Mouse (Mus musculus) intestine, embryonic 14.5 days (tissue): ENCODE results near the gene Timm23. TPM values are rescaled to one million over a fixed set of nuclear protein-coding genes. Genes with fewer than 3 reads are reported as not detected.
"Not testable (repeated sequence)": the region's sequence is repeated elsewhere in the genome, so short reads cannot be mapped to it uniquely, and the experiment has no call there.

Source experiments
- ATAC-seq: fragments of 200-750 bp; cut with Nextera tagmentation; replicated peaks from 2 replicates; pipeline ENCODE4 v1.8.0; 2017; ENCODE audit warnings: low read depth, moderate number of reproducible peaks, moderate TSS enrichment, moderate library complexity; ENCODE audit not compliant: low FRiP score, low TSS enrichment
- DNase-seq: peaks from one replicate; pipeline ENCODE4 v3.0.0-alpha.2; 2018; ENCODE audit warnings: low spot score
- H3K27ac ChIP-seq: fragments of 300-500 bp; sonication (generic); 2 replicates; pipeline ENCODE4 v1.5.1; 2014; ENCODE audit warnings: low read depth, mild to moderate bottlenecking, control low read depth
- H3K27me3 ChIP-seq: fragments of 300-500 bp; sonication (generic); replicated peaks from 2 replicates; pipeline ENCODE4 v1.6.1; 2014; ENCODE audit warnings: low read length, control low read depth; ENCODE audit not compliant: control insufficient read depth, insufficient read depth
- H3K36me3 ChIP-seq: fragments of 300-500 bp; sonication (generic); 2 replicates; pipeline ENCODE4 v1.6.1; 2014; ENCODE audit warnings: low read length, control low read depth; ENCODE audit not compliant: control insufficient read depth, insufficient read depth
- H3K4me1 ChIP-seq: fragments of 300-500 bp; sonication (generic); replicated peaks from 2 replicates; pipeline ENCODE4 v1.6.1; 2014; ENCODE audit warnings: low read length, control low read depth, mixed read lengths; ENCODE audit not compliant: control insufficient read depth, insufficient read depth
- H3K4me2 ChIP-seq: fragments of 300-500 bp; sonication (generic); 2 replicates; pipeline ENCODE4 v1.6.1; 2014; ENCODE audit warnings: low read length
- H3K4me3 ChIP-seq: fragments of 300-500 bp; sonication (generic); 2 replicates; pipeline ENCODE4 v1.5.1; 2014; ENCODE audit warnings: low read depth, low read length, control low read depth, mixed read lengths
- H3K9ac ChIP-seq: fragments of 300-500 bp; sonication (generic); 2 replicates; pipeline ENCODE4 v1.6.1; 2014; ENCODE audit warnings: mild to moderate bottlenecking, low read length
- H3K9me3 ChIP-seq: fragments of 300-500 bp; sonication (generic); 2 replicates; pipeline ENCODE4 v1.6.1; 2016; ENCODE audit warnings: low read length, control low read depth; ENCODE audit not compliant: control insufficient read depth
- WGBS: fragments of 180-500 bp; shearing (Covaris S2); extraction: QIAGEN DNeasy Blood & Tissue Kit; methylation state at CpG from one replicate; pipeline ENCODE4 v1.1.7; 2014; 5-methylcytosine and 5-hydroxymethylcytosine counted together
- polyA plus RNA-seq: library from polyadenylated mRNA; unstranded; fragments of >200 nt; fragmentation: Nextera tagmentation; extraction: Ambion mirVana; gene quantifications from 2 replicates; pipeline ENCODE4 v1.2.1, GENCODE M21; 2014

The Timm23 gene
- polyA plus RNA-seq, 1 experiment from 2014 or later, result 354 TPM

DNA sequence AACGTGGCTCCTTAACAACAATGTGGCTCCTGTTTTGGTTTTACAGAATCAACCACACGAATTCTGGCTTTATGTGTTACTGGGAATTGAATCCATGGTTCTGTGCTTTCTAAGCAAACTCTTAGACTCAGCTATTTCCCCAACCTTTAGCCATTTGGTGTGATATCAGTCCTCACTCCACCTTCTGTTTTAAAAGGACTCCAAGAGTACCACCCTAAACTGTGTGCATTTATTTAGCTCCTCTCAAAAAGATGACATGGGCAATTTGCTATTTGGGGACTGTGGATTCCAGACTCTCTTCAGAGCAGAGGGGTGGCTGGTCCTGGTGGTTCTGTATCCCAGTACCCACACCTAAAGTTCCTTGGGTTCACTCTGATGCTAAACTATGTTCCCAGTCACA lies 55.1 kb downstream of the Timm23 start:
- Histone ChIP-seq H3K9ac (no peak overlapping the region), H3K4me3 (no peak overlapping the region), H3K9me3 (peaks cover 3% of the 10 kb centered on the region; the same call in 1 of the 2 replicates), H3K4me1 (no peaks in the 10 kb centered on the region), H3K4me2 (no peak overlapping the region), H3K27ac (no peak overlapping the region), H3K27me3 (no peaks in the 10 kb centered on the region), H3K36me3 (no peaks in the 10 kb centered on the region)
- WGBS, result 69% methylated on average over 2 of the region's 2 CpGs
- ATAC-seq (no peak), DNase-seq (no peak)

DNA sequence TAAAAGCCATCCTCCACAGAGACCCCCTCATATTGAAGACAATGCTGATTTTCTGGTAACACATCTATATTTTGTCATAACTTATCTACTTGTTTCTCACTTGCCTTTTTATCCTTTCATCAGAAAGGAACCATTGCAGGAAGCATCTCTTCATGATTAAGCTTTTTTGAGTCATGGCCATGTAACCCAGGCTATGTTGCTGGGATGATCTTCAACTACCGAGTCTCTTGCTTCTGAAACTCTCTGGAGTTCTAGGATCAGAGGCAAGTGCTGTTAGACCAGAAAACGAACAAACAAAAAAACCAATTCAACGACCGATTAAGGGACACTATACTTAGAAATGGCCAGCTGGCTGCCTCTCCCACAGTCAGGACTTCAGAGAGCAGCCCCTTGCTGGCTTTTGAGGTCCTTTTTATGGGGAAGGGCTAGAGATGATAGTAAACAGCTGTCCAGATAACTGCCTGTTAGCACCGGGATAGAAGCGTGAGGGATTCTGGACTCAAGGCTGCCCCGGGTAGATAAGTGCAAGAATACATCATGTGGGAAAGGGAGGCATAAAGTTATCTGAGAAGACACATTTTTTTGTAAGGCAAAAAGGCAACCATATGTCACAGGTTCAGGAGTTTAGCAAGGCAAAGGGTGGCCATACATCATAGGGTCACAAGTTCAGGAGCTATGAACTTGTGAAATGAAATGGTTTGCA lies 55.7 kb downstream of the Timm23 start:
- no peaks in the 10 kb centered on the region for H3K27me3 ChIP-seq
- no peaks in the 10 kb centered on the region for H3K36me3 ChIP-seq
- H3K9me3 ChIP-seq, result peaks cover 3% of the 10 kb centered on the region; the same call in 1 of the 2 replicates
- DNase-seq, result no peak
- 63% methylated on average over 7 of the region's 7 CpGs for WGBS
- no peak overlapping the region for H3K4me3 ChIP-seq
- H3K27ac ChIP-seq, result no peak overlapping the region
- no peak overlapping the region for H3K9ac ChIP-seq
- no peaks in the 10 kb centered on the region for H3K4me1 ChIP-seq
- H3K4me2 ChIP-seq, result no peak overlapping the region
- no peak for ATAC-seq

DNA sequence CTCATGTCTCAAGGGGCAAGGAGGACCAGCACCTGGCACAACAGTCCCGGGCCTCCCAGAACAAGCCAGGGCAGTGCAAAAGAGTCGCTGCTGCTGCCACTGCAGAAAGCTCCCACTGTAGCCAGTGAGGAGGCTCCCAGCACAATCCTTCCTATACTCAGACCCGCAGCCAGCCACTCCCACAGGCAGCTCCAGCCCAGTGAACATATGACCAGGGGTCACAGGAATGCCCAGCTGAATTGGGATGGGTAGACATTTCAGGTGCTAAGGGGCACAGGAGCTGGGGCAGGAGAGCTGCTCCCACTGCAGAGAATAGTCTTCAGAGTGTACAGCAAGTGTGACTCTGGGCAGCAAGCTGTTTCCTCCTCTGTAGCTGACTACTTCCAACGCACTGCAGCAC lies 56.3 kb downstream of the Timm23 start:
- no peak overlapping the region for H3K4me3 ChIP-seq
- H3K9ac ChIP-seq, result no peak overlapping the region
- DNase-seq, result no peak
- WGBS, result 61% methylated on average over 4 of the region's 4 CpGs
- H3K4me2 ChIP-seq, result no peak overlapping the region
- H3K9me3 ChIP-seq, result peaks cover 3% of the 10 kb centered on the region; the same call in 1 of the 2 replicates
- H3K27me3 ChIP-seq, result no peaks in the 10 kb centered on the region
- ATAC-seq, result no peak
- H3K27ac ChIP-seq, result no peak overlapping the region
- no peaks in the 10 kb centered on the region for H3K4me1 ChIP-seq
- no peaks in the 10 kb centered on the region for H3K36me3 ChIP-seq

DNA sequence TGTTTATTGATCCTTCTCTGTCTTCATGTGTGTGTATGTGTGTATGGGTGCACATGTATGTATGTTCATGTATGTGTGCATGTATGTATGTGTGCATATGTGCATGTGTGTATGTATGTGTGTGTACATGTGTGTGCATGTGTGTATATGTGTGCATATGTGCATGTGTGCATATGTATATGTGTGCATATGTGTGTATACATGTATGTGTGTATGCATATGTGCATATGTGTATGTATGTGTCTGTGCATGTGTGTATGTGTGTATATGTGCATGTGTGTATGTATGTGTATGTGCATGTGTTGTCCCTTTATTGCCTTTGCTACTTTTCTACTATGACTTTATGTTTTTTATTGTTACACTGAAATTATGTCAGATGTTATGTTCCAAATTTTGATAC lies 57.0 kb downstream of the Timm23 start:
- Histone ChIP-seq H3K36me3 (no peaks in the 10 kb centered on the region), H3K4me2 (no peak overlapping the region), H3K4me3 (no peak overlapping the region), H3K27ac (no peak overlapping the region), H3K27me3 (no peaks in the 10 kb centered on the region), H3K9me3 (peaks cover 3% of the 10 kb centered on the region; the same call in 1 of the 2 replicates), H3K9ac (no peak overlapping the region), H3K4me1 (no peaks in the 10 kb centered on the region)
- DNase-seq, result no peak
- ATAC-seq, result no peak

- H3K27me3 ChIP-seq, result no peaks in the 10 kb centered on the region
- H3K36me3 ChIP-seq, result no peaks in the 10 kb centered on the region
- no peaks in the 10 kb centered on the region for H3K9me3 ChIP-seq
- H3K4me3 ChIP-seq, result no peak within 1 kb of the TSS
- no peak within 1 kb of the TSS for H3K27ac ChIP-seq
- WGBS, result 87% methylated on average over 5 of the region's 5 CpGs
- H3K4me2 ChIP-seq, result no peak within 1 kb of the TSS
- DNase-seq (no peak), ATAC-seq (no peak)
- H3K9ac ChIP-seq, result no peak within 1 kb of the TSS
- no peaks in the 10 kb centered on the region for H3K4me1 ChIP-seq
These were observed 60.0 kb downstream of the Timm23 start, which contains the start of gene Msmb for GRCm38 (mm10) chr14:32141723-32142122. Gene Msmb (plus strand): TSS chr14:32142023.

DNA sequence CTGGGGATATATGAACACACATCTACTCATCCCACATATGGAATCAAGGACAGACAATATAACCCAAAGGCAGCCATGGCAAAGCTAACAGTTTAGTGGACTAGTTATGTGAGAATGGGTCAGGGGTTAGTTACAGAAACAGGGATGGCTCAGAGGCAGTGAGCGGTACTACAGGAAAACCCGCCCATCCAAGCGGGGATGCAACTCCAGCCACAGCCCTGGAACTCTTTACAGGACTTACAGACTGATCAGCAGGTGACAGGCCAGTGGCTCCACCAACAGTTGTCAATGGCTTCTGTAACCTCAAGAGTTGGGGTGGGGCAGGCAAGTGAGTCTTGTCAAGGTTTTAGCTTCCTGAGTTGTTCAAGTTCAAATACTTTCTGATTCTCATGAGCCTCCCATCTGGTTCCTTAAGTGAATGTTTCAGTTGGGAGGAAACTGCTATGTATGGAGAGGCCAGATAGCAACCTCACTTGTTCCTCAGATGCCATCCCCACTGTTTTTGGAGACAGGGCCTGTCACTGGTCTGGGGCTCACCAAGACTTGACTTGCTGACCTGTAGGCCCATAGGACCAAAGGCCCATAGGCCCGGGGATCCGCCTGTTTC lies 61.2 kb downstream of the Timm23 start:
- Histone ChIP-seq H3K4me1 (no peaks in the 10 kb centered on the region), H3K9me3 (no peaks in the 10 kb centered on the region), H3K27ac (no peak overlapping the region), H3K27me3 (no peaks in the 10 kb centered on the region), H3K36me3 (no peaks in the 10 kb centered on the region), H3K4me2 (no peak overlapping the region), H3K4me3 (no peak overlapping the region), H3K9ac (no peak overlapping the region)
- 97% methylated on average over 5 of the region's 5 CpGs for WGBS
- DNase-seq, result no peak
- no peak for ATAC-seq

- not testable (repeated sequence) for H3K36me3 ChIP-seq, H3K9ac ChIP-seq, H3K27me3 ChIP-seq, H3K9me3 ChIP-seq, DNase-seq, H3K4me2 ChIP-seq, H3K27ac ChIP-seq, ATAC-seq, H3K4me3 ChIP-seq
- WGBS, result 47% methylated on average over 3 of the region's 3 CpGs
- peaks cover 10% of the 10 kb centered on the region; the same call in 1 of the 2 replicates for H3K4me1 ChIP-seq
These were observed 65.2 kb downstream of the Timm23 start for GRCm38 (mm10) chr14:32136467-32136866.

DNA sequence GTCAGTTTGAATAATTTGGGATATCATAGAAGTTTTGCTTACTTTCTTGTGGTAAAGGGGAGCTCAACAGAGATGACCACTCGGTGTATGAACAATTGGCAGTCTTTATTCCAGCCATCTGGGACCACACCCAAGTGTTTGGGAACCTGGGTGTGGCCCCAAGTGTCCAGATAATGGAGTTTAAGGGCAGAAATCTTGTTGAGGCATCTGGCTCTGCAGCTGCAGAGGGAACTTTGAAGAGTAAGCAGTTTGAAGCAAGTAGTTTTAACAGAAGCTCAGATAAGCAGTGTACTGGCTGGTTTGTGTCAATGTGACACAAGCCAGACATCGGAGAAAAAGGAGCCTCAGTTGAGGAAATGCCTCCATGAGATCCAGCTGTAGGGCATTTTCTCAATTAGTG lies 67.4 kb downstream of the Timm23 start:
- Histone ChIP-seq H3K27ac (no peak overlapping the region), H3K36me3 (no peaks in the 10 kb centered on the region), H3K9me3 (no peaks in the 10 kb centered on the region), H3K4me1 (peaks cover 10% of the 10 kb centered on the region; the same call in 1 of the 2 replicates), H3K4me3 (no peak overlapping the region), H3K27me3 (no peaks in the 10 kb centered on the region), H3K9ac (no peak overlapping the region), H3K4me2 (no peak overlapping the region)
- DNase-seq (no peak), ATAC-seq (no peak)
- WGBS, result 16% methylated on average over 2 of the region's 2 CpGs

DNA sequence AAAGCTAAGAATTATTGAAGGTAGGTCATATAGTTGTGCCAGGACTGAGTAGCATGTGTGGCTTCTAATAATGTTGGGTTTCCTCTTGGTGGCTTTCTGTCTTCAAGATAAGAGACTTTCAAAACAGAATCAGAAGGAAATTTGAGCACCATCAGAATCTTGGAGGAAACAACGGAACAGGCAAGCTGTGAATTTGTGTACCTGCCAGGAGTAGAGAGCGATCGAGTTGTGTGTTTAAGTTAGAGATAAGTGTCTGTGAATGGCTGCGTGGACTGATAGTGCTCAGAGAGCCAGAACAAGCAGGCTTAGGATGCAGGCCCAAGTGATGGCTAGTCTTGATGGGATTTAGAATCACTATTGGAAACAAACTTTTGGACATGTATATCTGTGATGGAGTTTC lies 69.9 kb downstream of the Timm23 start:
- Histone ChIP-seq H3K9ac (no peak overlapping the region), H3K4me2 (no peak overlapping the region), H3K4me3 (no peak overlapping the region), H3K9me3 (no peaks in the 10 kb centered on the region), H3K27ac (no peak overlapping the region), H3K4me1 (peaks cover 10% of the 10 kb centered on the region; the same call in 1 of the 2 replicates), H3K36me3 (no peaks in the 10 kb centered on the region), H3K27me3 (no peaks in the 10 kb centered on the region)
- WGBS, result 51% methylated on average over 4 of the region's 4 CpGs
- no peak for DNase-seq
- ATAC-seq, result no peak
